Mouse (Mus musculus) midbrain, postnatal 0 days (tissue): ENCODE results near the gene Actl10. TPM values are rescaled to one million over a fixed set of nuclear protein-coding genes. Genes with fewer than 3 reads are reported as not detected.

ENCODE experiments used
- ATAC-seq: fragments of 200-750 bp; cut with Nextera tagmentation; 2 replicates; pipeline ENCODE4 v1.8.0; 2017; ENCODE audit warnings: moderate number of reproducible peaks, mild to moderate bottlenecking, moderate TSS enrichment, moderate library complexity; ENCODE audit not compliant: low FRiP score
- DNase-seq: peaks from one replicate; pipeline ENCODE4 v3.0.0-alpha.2; 2015; ENCODE audit warnings: low spot score
- H3K27ac ChIP-seq: fragments of 300-500 bp; sonication (generic); 2 replicates; pipeline ENCODE4 v1.5.1; 2014; ENCODE audit warnings: low read depth, mild to moderate bottlenecking, low read length, mixed read lengths
- H3K27me3 ChIP-seq: fragments of 300-500 bp; sonication (generic); 2 replicates; pipeline ENCODE4 v1.6.1; 2014; ENCODE audit warnings: low read length, control low read depth, mixed read lengths; ENCODE audit not compliant: insufficient read depth
- H3K36me3 ChIP-seq: fragments of 300-500 bp; sonication (generic); 2 replicates; pipeline ENCODE4 v1.6.1; 2014; ENCODE audit warnings: low read length, control low read depth, mixed read lengths; ENCODE audit not compliant: insufficient read depth
- H3K4me1 ChIP-seq: fragments of 300-500 bp; sonication (generic); 2 replicates; pipeline ENCODE4 v1.6.1; 2014; ENCODE audit warnings: mild to moderate bottlenecking, control low read depth, antibody characterized with exemption, low read length, mixed read lengths; ENCODE audit not compliant: insufficient read depth
- H3K4me2 ChIP-seq: fragments of 300-500 bp; sonication (generic); 2 replicates; pipeline ENCODE4 v1.6.1; 2014; ENCODE audit warnings: low read depth, mild to moderate bottlenecking, low read length, mixed read lengths; ENCODE audit not compliant: poor library complexity, severe bottlenecking
- H3K4me3 ChIP-seq: fragments of 300-500 bp; sonication (generic); 2 replicates; pipeline ENCODE4 v1.5.1; 2014; ENCODE audit warnings: low read depth, mild to moderate bottlenecking, low read length, moderate library complexity
- H3K9ac ChIP-seq: fragments of 300-500 bp; sonication (generic); replicated peaks from 2 replicates; pipeline ENCODE4 v1.6.1; 2014; ENCODE audit warnings: mild to moderate bottlenecking, low read length, moderate library complexity, mixed read lengths; ENCODE audit not compliant: poor library complexity, severe bottlenecking
- H3K9me3 ChIP-seq: fragments of 300-500 bp; sonication (generic); 2 replicates; pipeline ENCODE4 v1.6.1; 2016; ENCODE audit warnings: low read length, control low read depth
- CTCF ChIP-seq: IDR thresholded peaks from 2 replicates; pipeline ENCODE4 v1.5.1; 2016; ENCODE audit warnings: antibody characterized with exemption, mild to moderate bottlenecking
- WGBS: fragments of 180-500 bp; shearing (Covaris S2); extraction: QIAGEN DNeasy Blood & Tissue Kit; methylation state at CpG from one replicate; pipeline ENCODE4 v1.1.7; 2014; 5-methylcytosine and 5-hydroxymethylcytosine counted together
- polyA plus RNA-seq: library from polyadenylated mRNA; unstranded; fragments of >200 nt; fragmentation: Nextera tagmentation; extraction: Ambion mirVana; gene quantifications from 2 replicates; pipeline ENCODE4 v1.2.1, GENCODE M21; 2015
- total RNA-seq: library from RNA; depleted of rRNA; stranded (reverse); fragments of >200 nt; gene quantifications from 2 replicates; pipeline ENCODE4 v1.2.3, GENCODE M21; 2014

Gene Actl10
- total and polyA plus RNA-seq, 2 experiments from 2014 or later, result 0.16 TPM; not detected in 1

DNA sequence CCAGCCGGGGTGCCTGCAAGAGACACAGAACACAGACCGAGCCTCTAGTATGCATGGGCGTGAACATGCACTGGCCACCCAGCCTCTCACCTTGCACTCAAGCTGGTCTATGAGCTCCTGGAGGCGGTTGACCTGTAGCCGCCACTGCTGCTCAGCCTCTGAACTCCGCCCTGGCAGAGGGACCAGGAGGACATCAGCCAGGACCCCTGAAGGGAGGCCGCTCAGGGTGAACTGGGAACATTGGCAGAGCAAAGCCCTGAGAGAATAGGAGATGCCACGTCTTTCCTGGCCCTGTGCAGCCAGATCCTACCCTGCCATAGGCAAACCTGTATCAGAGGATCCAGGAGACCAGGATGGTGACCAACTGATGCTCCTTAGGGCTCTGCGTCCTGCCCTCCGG lies 4.9 kb upstream of the Actl10 start, which contains the start of gene 1700003F12Rik:
1700003F12Rik (plus strand) TSS at position 375 of the 400 bp plus-strand sequence.
- Histone ChIP-seq H3K9me3 (no peaks in the 10 kb centered on the region), H3K27me3 (no peaks in the 10 kb centered on the region), H3K27ac (no peak within 1 kb of the TSS), H3K36me3 (no peaks in the 10 kb centered on the region), H3K4me1 (peaks cover 6% of the 10 kb centered on the region; the same call in 1 of the 2 replicates), H3K9ac (no peak within 1 kb of the TSS), H3K4me3 (no peak within 1 kb of the TSS), H3K4me2 (no peak within 1 kb of the TSS)
- no peak for TF ChIP-seq CTCF
- 96% methylated on average over 10 of the region's 10 CpGs for WGBS
- ATAC-seq (no peak), DNase-seq (no peak)

DNA sequence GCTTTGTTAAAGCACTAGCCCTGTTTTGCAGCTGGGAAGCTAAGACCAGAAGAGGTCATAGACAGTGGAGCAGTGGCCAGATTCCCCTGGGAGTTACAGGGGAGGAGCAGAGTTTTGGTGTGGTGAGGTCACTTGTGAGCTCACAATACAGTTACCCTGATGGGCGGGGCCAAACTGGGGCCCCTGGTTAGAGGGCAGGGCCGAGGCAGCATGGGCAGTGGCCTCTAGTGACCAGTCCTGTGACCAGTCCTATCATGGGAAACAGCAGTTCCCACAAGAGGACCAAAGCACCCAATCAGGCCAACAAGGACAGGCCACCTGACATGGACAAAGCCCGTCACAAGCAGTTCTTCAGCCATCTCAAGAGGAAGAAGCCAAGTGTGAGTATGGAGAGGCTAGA lies 2.9 kb upstream of the Actl10 start:
- DNase-seq (no peak), ATAC-seq (no peak)
- H3K9ac ChIP-seq, result no peak overlapping the region
- no peak overlapping the region for H3K27ac ChIP-seq
- 61% methylated on average over 3 of the region's 3 CpGs for WGBS
- no peaks in the 10 kb centered on the region for H3K36me3 ChIP-seq
- no peaks in the 10 kb centered on the region for H3K9me3 ChIP-seq
- H3K27me3 ChIP-seq, result no peaks in the 10 kb centered on the region
- no peak for TF ChIP-seq CTCF
- no peak overlapping the region for H3K4me3 ChIP-seq
- H3K4me1 ChIP-seq, result peaks cover 14% of the 10 kb centered on the region; the same call in 1 of the 2 replicates
- peak overlapping the region; percentile 77 for H3K4me2 ChIP-seq

DNA sequence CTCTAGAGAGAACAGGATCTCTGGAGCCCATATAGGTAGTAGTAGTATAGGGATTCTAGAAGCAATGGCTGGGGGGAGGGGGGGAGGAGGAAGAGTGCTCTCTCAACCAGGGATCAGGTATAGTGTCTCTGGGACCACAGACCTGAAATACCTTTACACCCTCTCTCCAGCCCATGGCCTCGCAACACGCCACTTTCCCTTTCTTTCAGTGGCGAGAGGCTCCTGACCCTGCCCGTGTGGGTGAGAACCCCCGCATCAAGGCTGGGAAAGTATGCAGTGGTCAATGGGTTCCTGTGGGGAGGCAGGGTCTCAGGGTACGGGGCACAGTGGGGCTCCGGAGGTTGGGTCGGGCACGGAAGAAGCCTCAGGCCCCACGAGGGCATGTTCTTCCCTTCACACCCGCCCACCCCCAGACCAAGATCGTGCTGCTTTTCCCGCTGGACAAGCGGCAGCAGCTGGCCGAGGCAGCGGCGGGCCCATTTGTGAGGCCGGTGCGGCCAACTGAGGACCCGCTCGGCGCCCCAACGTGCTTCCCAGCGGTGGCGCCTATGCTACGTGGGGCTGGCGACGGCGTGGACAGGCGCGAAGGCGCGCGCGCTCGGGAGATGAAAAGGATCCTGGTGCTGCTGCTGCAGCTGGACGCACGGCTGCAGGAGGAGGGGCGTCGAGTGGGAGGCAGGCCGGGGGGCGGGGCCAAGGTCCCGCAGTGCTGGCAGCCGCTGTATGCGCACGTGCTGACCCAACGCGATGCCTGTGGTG lies 2.3 kb upstream of the Actl10 start:
- no peak overlapping the region for H3K27ac ChIP-seq
- H3K4me3 ChIP-seq, result peak overlapping the region; percentile 42
- H3K9ac ChIP-seq, result peak overlapping the region; percentile 56
- DNase-seq (peak; percentile 77), ATAC-seq (peak; percentile 75)
- H3K36me3 ChIP-seq, result no peaks in the 10 kb centered on the region
- peaks cover 14% of the 10 kb centered on the region; the same call in 1 of the 2 replicates for H3K4me1 ChIP-seq
- 3% methylated on average over 45 of the region's 48 CpGs for WGBS
- peak overlapping the region; percentile 77 for H3K4me2 ChIP-seq
- TF ChIP-seq CTCF, result no peak
- H3K9me3 ChIP-seq, result no peaks in the 10 kb centered on the region
- H3K27me3 ChIP-seq, result no peaks in the 10 kb centered on the region

GRCm38 (mm10) chr2:154549886-154550189 lies 1.7 kb upstream of the Actl10 start:
- ATAC-seq, result no peak
- peak overlapping the region; percentile 77 for H3K4me2 ChIP-seq
- H3K9ac ChIP-seq, result peak overlapping the region; percentile 56; the same call in 1 of the 2 replicates
- WGBS, result 12% methylated on average over 20 of the region's 20 CpGs
- H3K36me3 ChIP-seq, result no peaks in the 10 kb centered on the region
- H3K27ac ChIP-seq, result no peak overlapping the region
- TF ChIP-seq CTCF, result peak; percentile 51
- DNase-seq, result no peak
- peaks cover 14% of the 10 kb centered on the region; the same call in 1 of the 2 replicates for H3K4me1 ChIP-seq
- no peaks in the 10 kb centered on the region for H3K27me3 ChIP-seq
- peak overlapping the region; percentile 42 for H3K4me3 ChIP-seq
- no peaks in the 10 kb centered on the region for H3K9me3 ChIP-seq

DNA sequence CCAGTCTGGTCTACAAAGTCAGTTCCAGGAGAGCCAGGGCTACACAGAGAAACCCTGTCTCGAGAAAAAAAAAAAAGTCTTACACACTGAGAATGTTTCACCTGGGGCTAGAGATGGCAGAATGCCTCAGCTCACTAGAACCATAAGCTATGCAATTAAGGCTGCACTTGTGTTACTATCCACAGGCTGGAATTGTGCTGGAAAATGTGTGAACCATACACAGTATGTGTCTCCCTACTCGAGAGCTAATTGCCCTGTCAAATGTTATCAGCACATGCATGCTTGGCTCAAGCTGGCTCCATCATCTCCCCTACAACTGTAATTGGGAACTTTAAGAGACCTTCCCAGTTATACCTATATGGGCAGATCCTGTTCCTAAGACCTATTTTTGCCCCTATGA lies 639 bp upstream of the Actl10 start:
- 0 out of 2 replicates have a peak, but pooled peaks cover 3% of the 10 kb centered on the region for H3K36me3 ChIP-seq

DNA sequence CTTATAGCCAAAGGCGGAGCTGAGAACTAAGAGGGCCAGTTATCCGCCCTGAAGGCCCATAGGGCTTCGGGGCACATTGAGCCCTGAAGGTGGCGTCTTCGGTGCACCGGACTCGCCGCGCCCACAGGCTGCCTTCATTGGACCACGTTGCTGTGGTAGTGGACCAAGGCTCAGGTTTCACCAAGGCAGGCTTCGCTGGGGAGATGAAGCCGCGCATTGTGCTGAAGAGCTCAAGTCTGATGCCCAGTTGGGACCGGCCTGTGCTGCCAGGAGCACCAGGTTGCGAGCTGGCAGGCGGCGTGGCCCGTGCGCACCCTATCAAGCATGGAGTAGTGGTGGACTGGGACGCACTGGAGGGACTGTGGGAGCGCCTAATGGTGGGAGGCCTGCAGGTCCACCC lies 351 bp downstream of the Actl10 start:
- DNase-seq, result no peak
- WGBS, result 43% methylated on average over 21 of the region's 21 CpGs
- no peak for TF ChIP-seq CTCF

More for the DNA sequence above, 639 bp upstream of the Actl10 start:
- ATAC-seq, result no peak
- Histone ChIP-seq H3K27me3 (no peaks in the 10 kb centered on the region), H3K4me1 (peaks cover 14% of the 10 kb centered on the region; the same call in 1 of the 2 replicates), H3K9ac (no peak overlapping the region), H3K4me2 (no peak overlapping the region), H3K27ac (no peak overlapping the region), H3K4me3 (no peak overlapping the region), H3K9me3 (no peaks in the 10 kb centered on the region)
- WGBS, result 86% methylated on average over 2 of the region's 2 CpGs
- no peak for TF ChIP-seq CTCF
- DNase-seq, result peak; percentile 63

More for the DNA sequence above, 351 bp downstream of the Actl10 start:
- H3K4me3 ChIP-seq, result no peak overlapping the region
- no peak overlapping the region for H3K9ac ChIP-seq
- no peak overlapping the region for H3K27ac ChIP-seq
- H3K36me3 ChIP-seq, result 0 out of 2 replicates have a peak, but pooled peaks cover 3% of the 10 kb centered on the region
- no peak for ATAC-seq
- H3K4me2 ChIP-seq, result peak overlapping the region; percentile 30
- H3K27me3 ChIP-seq, result no peaks in the 10 kb centered on the region
- H3K9me3 ChIP-seq, result no peaks in the 10 kb centered on the region
- peaks cover 14% of the 10 kb centered on the region; the same call in 1 of the 2 replicates for H3K4me1 ChIP-seq
